Mouse (Mus musculus): Measurements from ENCODE around the gene Zfp131. TPM values are rescaled to one million over a fixed set of nuclear protein-coding genes. Genes with fewer than 3 reads are reported as not detected.

Gene Zfp131
- polyA plus RNA-seq, 1 experiment, result 3.6 TPM

- no peak for TF ChIP-seq CTCF (IDR thresholded peaks at IDR 0.05; ENCODE audit: extremely low read depth, insufficient read length, insufficient replicate concordance, low read depth, low read length)
- TF ChIP-seq POLR2A (IDR thresholded peaks at IDR 0.05; ENCODE audit: low read depth, low read length), result no peak
- Histone ChIP-seq H3K4me1 (ENCODE audit: control insufficient read depth, insufficient read depth, insufficient read length, low read length) (peaks cover 11% of the 10 kb centered on the region; the same call in 1 of the 2 replicates), H3K36me3 (ENCODE audit: control insufficient read depth, insufficient read depth, low read length) (no peaks in the 10 kb centered on the region), H3K27ac (ENCODE audit: insufficient read depth, low read depth, low read length) (no peak overlapping the region), H3K27me3 (ENCODE audit: control insufficient read depth, insufficient read depth, low read length) (no peaks in the 10 kb centered on the region), H3K4me3 (ENCODE audit: low read depth, low read length) (no peak overlapping the region)
- 75% methylated on average over 9 of the region's 9 CpGs for WGBS
These were observed 36.6 kb downstream of the Zfp131 start for GRCm38 (mm10) chr13:119753859-119754634.

- WGBS, result 64% methylated on average over 4 of the region's 4 CpGs
These were observed 43.8 kb downstream of the Zfp131 start for GRCm38 (mm10) chr13:119746930-119747329.

GRCm38 (mm10) chr13:119743470-119743869 is 47.2 kb downstream of the Zfp131 start:
- Histone ChIP-seq H3K36me3 (ENCODE audit: control insufficient read depth, insufficient read depth, low read length) (no peaks in the 10 kb centered on the region), H3K27ac (ENCODE audit: insufficient read depth, low read depth, low read length) (no peak overlapping the region), H3K27me3 (ENCODE audit: control insufficient read depth, insufficient read depth, low read length) (no peaks in the 10 kb centered on the region), H3K4me1 (ENCODE audit: control insufficient read depth, insufficient read depth, insufficient read length, low read length) (peaks cover 2% of the 10 kb centered on the region; the same call in 1 of the 2 replicates), H3K4me3 (ENCODE audit: low read depth, low read length) (no peak overlapping the region)
- TF ChIP-seq CTCF (IDR thresholded peaks at IDR 0.05; ENCODE audit: extremely low read depth, insufficient read length, insufficient replicate concordance, low read depth, low read length) (no peak), POLR2A (IDR thresholded peaks at IDR 0.05; ENCODE audit: low read depth, low read length) (no peak)
- WGBS, result 79% methylated on average over 3 of the region's 3 CpGs

More at GRCm38 (mm10) chr13:119746930-119747329, 43.8 kb downstream of the Zfp131 start:
- TF ChIP-seq CTCF (IDR thresholded peaks at IDR 0.05; ENCODE audit: extremely low read depth, insufficient read length, insufficient replicate concordance, low read depth, low read length), result no peak
- TF ChIP-seq POLR2A (IDR thresholded peaks at IDR 0.05; ENCODE audit: low read depth, low read length), result no peak
- H3K27ac ChIP-seq (ENCODE audit: insufficient read depth, low read depth, low read length), result no peak overlapping the region
- H3K27me3 ChIP-seq (ENCODE audit: control insufficient read depth, insufficient read depth, low read length), result no peaks in the 10 kb centered on the region
- 0 out of 2 replicates have a peak, but pooled peaks cover under 1% of the 10 kb centered on the region for H3K4me1 ChIP-seq (ENCODE audit: control insufficient read depth, insufficient read depth, insufficient read length, low read length)
- no peak overlapping the region for H3K4me3 ChIP-seq (ENCODE audit: low read depth, low read length)
- H3K36me3 ChIP-seq (ENCODE audit: control insufficient read depth, insufficient read depth, low read length), result no peaks in the 10 kb centered on the region

GRCm38 (mm10) chr13:119742711-119743415 is 47.8 kb downstream of the Zfp131 start:
- Histone ChIP-seq H3K4me1 (ENCODE audit: control insufficient read depth, insufficient read depth, insufficient read length, low read length) (peaks cover 2% of the 10 kb centered on the region; the same call in 1 of the 2 replicates), H3K27ac (ENCODE audit: insufficient read depth, low read depth, low read length) (no peak overlapping the region), H3K27me3 (ENCODE audit: control insufficient read depth, insufficient read depth, low read length) (no peaks in the 10 kb centered on the region), H3K36me3 (ENCODE audit: control insufficient read depth, insufficient read depth, low read length) (no peaks in the 10 kb centered on the region), H3K4me3 (ENCODE audit: low read depth, low read length) (no peak overlapping the region)
- TF ChIP-seq CTCF (IDR thresholded peaks at IDR 0.05; ENCODE audit: extremely low read depth, insufficient read length, insufficient replicate concordance, low read depth, low read length) (no peak), POLR2A (IDR thresholded peaks at IDR 0.05; ENCODE audit: low read depth, low read length) (no peak)
- 72% methylated on average over 6 of the region's 6 CpGs for WGBS

- 19% methylated on average over 19 of the region's 19 CpGs for WGBS
- no peak overlapping the region for H3K27ac ChIP-seq (ENCODE audit: insufficient read depth, low read depth, low read length)
- peaks cover 2% of the 10 kb centered on the region; the same call in 1 of the 2 replicates for H3K4me1 ChIP-seq (ENCODE audit: control insufficient read depth, insufficient read depth, insufficient read length, low read length)
- no peaks in the 10 kb centered on the region for H3K36me3 ChIP-seq (ENCODE audit: control insufficient read depth, insufficient read depth, low read length)
- TF ChIP-seq POLR2A (IDR thresholded peaks at IDR 0.05; ENCODE audit: low read depth, low read length) (no peak), CTCF (IDR thresholded peaks at IDR 0.05; ENCODE audit: extremely low read depth, insufficient read length, insufficient replicate concordance, low read depth, low read length) (no peak)
- H3K4me3 ChIP-seq (ENCODE audit: low read depth, low read length), result peak overlapping the region; percentile 42
- no peaks in the 10 kb centered on the region for H3K27me3 ChIP-seq (ENCODE audit: control insufficient read depth, insufficient read depth, low read length)
These were observed 49.1 kb downstream of the Zfp131 start for GRCm38 (mm10) chr13:119741390-119742237.

- Histone ChIP-seq H3K27me3 (ENCODE audit: control insufficient read depth, insufficient read depth, low read length) (no peaks in the 10 kb centered on the region), H3K27ac (ENCODE audit: insufficient read depth, low read depth, low read length) (no peak overlapping the region), H3K4me3 (ENCODE audit: low read depth, low read length) (no peak overlapping the region), H3K36me3 (ENCODE audit: control insufficient read depth, insufficient read depth, low read length) (no peaks in the 10 kb centered on the region), H3K4me1 (ENCODE audit: control insufficient read depth, insufficient read depth, insufficient read length, low read length) (no peaks in the 10 kb centered on the region)
- TF ChIP-seq CTCF (IDR thresholded peaks at IDR 0.05; ENCODE audit: extremely low read depth, insufficient read length, insufficient replicate concordance, low read depth, low read length) (no peak), POLR2A (IDR thresholded peaks at IDR 0.05; ENCODE audit: low read depth, low read length) (no peak)
- WGBS, result 76% methylated on average over 6 of the region's 6 CpGs
These were observed 59.2 kb downstream of the Zfp131 start for GRCm38 (mm10) chr13:119731448-119731847.
